Mouse (Mus musculus) erythroblast, adult 5-6 weeks (primary cell): ENCODE data around the gene Spata2. TPM values are rescaled to one million over a fixed set of nuclear protein-coding genes. Genes with fewer than 3 reads are reported as not detected.

ENCODE experiments used
- ATAC-seq: replicated peaks from 2 replicates; pipeline ENCODE4 v1.8.0; 2016; ENCODE audit warnings: moderate number of reproducible peaks, mild to moderate bottlenecking, moderate TSS enrichment, inconsistent platforms; ENCODE audit not compliant: poor library complexity, low FRiP score, severe bottlenecking
- total RNA-seq, 2 experiments: library from RNA; stranded (forward) in 1 of 2; stranded (reverse) in 1 of 2; fragments of 150-400 nt in 1 of 2; fragments of 200-764, 138-1000 nt in 1 of 2; gene quantifications; 2 replicates each; pipeline versions ENCODE4 v1.2.3 to v1.2.4; 2015 to 2017; ENCODE audit warnings: low replicate concordance in 2 of 2

Gene Spata2
- total RNA-seq, 2 experiments from 2014 or later: 6.1 to 7.6 TPM

DNA sequence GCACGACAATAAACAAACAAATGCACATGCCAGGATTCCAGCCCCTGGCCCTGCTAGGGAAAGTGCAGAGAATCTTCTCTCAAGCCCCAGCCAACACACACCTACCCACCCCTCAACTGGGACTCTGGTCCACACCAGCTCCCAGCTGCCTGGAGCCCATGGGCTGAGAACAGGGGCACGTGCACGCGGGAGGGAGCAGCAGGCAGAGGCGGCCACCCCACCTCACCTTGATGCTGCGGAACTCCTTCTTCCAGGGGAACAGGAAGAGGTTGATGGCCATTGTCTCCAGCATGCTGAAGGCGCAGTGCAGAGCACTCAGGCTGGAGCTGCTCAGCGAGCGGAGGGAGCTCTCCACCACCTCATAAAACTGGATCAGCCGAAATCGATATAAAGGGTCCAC lies 7.8 kb downstream of the Spata2 start:
- ATAC-seq: no peak

DNA sequence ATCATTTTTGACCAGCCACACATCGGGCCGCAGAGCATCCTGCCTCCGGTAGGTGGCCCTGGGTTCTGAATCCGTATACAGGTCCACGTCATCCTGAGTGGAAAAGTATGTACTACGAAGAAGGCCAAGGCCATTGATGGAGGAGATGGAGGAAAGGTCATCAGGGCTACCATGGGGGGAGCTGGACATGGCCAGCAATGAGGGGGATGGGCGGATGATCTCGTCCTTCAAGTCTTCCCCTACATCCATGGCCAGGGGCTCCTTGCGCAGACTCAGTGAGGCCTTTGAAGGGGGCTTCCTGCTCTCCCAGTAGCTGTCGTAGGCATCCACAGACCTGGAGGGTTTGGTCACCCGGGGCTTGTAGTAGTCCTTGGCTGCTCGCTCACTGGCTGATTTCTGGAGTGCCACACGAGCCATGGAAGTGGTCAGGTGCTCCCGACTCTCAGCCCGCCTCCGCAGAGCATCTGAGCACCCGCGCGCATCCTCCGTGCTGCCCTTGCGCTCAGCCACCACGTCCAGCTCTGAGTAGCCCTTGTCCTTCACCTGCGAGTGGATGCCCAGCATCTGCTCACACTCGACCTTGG lies 8.8 kb downstream of the Spata2 start:
- ATAC-seq: no peak

DNA sequence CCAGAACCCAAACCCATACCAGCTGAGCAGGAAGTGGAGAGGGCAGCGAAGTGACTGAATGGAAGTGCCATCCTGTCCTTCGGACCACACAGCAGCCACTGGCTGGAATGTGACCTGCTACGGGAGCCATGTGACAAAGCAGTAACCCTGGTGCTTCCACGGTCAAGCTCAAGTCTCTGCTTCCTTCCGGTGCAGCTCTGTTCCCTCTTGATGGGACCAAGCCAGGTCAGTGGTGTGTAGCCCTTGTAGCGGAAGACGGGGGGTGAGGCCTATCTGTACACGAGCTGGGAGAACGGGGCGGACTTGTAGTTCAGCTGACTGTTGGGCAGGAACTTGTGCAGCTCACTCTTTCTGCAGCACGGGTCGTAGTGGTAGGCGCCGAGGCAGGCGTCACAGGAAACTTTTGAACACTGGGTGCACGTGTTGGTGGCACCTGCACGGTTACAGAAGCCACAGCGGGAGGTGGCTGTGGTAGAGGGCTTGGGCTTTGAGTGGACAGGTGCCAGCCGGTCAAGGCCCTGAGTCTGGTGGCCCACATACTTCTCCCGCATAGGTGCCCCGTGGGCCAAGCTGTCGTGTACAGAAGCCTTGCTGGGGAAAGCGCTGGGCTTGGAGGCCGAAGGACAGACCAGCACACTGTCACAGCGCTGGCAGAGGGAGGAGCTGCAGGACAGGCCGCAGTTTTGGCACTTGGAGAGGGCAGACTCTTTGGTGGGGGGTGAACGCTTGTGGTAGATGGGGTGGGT lies 9.4 kb downstream of the Spata2 start:
- no peak for ATAC-seq

DNA sequence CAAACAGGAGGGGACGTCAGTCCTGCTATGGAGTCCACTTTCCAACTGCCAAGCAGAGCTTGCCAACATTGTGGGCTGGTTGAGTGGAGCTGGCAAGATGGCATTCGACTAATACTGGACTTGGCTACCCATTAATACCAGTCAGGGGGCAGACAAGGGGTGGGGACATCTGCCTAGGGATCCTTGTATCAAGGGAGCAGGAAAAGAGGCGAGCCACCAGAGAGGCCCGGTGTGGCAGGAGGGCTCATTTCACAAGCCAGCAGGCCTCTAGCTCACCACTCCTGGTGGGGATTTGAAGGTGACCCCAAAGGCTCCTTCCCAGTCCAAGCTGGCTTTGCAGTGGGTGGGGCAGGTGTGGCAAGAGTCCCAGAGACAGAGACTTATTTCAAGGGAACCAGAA lies 10.0 kb downstream of the Spata2 start:
- no peak for ATAC-seq

DNA sequence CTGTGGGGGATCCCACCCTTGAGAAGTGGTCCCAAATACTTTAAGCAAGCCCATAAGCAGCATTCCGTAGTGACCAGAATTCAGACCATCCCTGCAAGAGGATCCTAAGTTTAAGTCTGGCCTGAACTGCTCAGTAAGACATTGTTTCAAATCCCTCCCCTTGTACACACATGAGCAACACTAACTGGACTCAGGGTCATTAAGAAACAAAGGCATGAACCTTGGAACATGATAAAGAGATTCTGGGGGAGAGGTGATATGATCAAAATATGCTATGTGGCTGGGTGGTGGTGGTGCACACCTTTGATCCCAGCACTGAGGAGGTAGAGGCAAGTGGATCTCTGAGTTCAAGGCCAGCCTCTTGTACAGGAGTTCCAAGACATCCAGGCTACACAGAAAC lies 13.2 kb downstream of the Spata2 start:
- no peak for ATAC-seq

DNA sequence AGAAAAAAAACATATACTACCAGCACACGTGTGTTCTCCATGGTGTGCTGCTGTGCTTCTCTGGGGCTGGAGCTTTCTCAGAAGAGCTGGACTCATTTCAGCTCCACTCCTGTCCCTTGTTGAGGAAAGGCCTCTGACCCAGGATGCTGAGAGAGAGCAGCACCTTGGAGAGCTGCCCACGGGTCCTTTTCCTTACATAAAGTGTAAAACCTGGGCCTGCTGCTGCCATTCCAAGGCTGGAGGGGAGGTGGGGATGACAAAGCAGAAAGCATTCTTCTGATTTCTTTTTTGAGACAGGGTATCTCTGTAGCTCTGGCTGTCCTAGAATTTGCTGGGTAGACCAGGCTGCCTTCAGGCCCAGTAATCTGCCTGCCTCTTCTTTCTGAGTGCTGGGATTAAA lies 14.6 kb downstream of the Spata2 start:
- no peak for ATAC-seq

DNA sequence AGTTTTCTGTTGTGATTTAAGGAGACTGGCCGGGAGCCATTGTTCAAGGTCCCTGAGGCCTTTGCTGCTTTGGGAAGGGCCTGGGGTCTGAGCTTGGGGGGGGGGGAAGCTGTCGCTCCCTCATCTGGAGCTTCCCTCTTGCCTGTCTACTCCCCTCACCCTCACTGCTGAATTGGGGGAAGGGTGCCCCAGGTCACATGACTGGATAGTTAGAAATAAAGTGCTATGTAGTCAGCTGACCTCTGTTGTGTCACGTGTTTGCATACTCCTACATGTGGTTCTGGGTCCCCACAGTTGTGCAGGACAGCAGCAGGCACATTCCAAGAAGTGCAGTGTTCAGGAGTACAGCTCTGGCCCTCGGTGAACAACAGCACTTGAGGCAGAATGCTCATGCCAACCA lies 15.9 kb downstream of the Spata2 start:
- no peak for ATAC-seq

DNA sequence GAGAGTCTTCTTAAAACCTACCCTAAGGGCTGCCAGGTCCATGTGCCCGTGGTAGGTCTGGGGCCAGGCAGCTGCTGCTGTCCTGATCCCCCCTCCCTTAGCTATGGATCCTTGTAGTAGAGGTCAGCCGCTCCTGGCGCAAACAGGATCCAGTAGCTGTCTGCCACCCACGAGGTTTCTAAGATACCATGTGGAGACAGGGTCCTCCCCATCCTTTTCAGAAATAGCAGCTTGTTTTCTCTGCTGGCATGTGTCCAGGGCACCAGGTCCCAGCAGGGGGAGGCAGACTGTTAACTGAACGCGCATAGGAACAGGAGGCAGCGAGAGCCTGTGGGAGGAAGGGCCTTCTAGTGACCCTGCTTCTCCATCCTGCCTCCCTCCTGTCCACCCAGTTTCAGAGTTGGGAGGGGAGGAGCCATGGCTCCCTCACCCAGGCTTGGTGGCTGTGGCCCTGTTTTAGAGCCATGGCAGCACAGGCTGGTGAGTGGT lies 16.4 kb downstream of the Spata2 start:
- ATAC-seq: 0 out of 2 replicates have a peak, but pooled peaks have one; percentile 15

DNA sequence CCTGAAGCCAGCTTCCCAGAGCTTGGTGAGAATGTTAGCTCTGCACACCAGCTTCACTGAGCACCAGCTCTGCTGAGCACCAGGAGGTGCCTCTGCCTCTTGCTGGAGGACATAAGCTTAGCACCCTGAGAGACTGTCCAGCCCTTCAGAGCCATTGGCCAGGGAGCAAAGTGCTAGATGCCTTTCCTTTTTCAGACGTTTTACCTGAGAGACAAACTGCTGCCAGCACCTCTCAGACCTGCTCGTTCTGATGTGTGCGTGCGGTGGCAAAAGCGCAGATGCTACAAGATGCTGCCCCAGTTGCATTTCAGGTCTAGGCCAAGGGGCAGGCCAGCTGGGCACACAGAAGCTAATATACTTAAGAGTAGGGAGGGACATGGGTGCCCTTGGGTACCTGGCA lies 17.1 kb downstream of the Spata2 start:
- ATAC-seq: no peak

DNA sequence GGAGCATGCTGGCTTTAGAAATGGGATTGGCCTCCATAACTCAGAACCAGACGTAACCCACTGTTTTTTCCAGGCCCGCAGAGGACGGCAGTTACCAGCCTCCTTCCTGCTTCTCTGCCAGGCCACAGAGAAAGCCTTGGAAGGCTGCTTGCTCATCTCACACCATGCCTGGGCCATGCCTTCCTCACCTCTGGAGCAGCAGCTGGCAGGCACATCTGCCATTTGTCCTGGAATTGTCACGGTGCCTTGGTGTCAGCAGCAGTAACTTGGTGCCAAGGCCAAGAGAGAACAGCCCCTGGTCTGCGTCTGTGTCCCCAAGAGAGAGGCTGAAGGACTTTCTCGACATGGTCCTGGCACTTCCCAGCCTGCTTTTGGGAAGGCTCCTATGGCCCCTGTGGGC lies 18.5 kb downstream of the Spata2 start:
- no peak for ATAC-seq

DNA sequence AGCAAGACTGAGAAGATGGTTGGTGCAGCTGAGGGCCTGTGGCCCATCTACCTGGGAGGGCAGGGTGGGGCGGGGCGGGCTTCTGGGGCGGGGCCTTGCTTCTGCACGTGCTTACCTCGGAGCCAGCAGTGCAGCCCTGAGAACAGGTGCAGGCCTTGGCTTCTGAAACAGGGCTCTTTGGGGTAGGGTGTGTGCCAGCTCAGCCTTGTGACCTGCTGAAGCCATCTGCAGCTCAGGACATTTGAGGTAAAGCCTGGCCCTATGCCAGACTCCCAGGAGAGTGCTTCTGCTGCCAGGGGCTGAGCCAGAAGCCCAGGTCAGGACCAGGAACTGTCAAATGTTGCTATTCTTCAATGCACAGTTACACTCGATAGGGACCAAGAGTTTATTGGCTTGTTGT lies 21.1 kb downstream of the Spata2 start:
- no peak for ATAC-seq

DNA sequence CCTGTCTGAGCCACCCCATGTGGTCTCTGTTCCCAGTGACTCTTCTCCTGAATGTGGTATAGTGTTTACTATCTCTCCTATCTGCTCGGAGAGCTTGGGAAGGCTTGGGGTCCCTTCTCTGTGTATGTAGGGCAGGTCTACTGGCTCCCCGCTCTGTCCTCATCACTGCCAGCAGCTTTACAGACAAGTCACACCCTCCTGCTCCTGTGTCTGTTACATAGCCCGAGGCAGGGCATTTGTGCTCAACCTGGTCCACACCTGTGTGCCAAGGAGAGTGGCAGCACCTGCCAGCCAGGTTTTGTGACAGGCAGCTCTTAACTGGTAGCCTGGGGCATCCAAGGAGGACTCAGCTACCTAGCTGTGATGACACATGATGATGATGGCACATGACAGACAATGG lies 22.1 kb downstream of the Spata2 start:
- ATAC-seq: no peak

DNA sequence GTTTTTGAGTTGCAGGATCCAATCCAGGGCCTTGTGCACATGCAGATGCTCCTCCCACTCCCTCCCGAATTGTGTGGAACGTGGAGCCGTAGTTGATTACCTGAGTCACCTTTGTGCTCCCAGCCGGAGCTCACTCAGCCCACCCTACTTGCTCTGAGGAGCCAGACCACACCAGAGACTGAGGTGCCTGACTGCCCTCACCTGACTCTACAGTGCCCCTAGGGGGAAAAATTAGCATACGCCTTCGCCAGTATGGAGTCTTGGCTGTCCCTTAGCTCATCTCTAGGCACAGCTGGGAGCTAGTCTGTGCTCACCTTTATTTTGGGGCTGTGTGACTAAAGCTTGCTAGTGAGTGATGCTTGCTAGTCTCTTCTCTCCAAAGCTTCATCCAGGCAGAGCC lies 24.2 kb downstream of the Spata2 start:
- 0 out of 2 replicates have a peak, but pooled peaks have one; percentile 56 for ATAC-seq

DNA sequence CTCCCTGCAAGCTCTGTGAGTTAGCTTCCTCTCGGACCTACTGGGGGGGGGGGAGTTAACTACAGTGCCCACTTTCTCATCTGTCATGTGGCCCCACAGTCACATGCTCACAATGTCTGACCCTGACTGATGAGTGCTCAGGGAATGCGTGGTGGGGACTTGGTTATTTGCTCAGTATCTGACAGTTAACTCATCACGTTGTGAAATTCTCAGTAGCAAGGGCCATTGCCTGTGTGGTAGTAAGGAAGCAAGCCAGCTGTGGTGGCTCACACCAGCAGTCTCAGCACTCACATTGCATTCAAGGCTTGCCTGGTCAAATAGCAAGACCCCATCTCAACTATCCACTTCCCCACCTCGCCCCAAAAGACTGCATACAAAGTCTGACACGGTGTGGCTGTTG lies 25.5 kb downstream of the Spata2 start:
- ATAC-seq: no peak

DNA sequence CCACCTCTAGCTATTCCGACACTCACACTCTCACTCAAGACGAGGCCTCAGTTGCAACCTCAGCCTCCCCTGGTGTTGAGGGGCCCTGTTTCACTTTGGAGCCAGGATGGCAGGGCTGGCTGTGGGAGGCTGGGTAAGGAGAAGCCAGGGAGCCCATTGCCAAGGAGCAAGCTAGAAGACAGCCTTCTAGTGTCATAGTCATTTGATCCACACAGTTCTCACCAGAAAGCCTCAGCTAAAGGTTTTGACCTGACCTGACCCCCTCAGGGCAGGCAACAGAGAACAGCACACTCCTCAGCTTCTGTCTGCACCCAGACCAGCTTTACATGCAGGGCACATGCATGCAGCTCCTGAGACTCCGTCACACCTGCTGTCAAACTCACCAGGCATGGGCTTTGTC lies 26.7 kb downstream of the Spata2 start:
- no peak for ATAC-seq

DNA sequence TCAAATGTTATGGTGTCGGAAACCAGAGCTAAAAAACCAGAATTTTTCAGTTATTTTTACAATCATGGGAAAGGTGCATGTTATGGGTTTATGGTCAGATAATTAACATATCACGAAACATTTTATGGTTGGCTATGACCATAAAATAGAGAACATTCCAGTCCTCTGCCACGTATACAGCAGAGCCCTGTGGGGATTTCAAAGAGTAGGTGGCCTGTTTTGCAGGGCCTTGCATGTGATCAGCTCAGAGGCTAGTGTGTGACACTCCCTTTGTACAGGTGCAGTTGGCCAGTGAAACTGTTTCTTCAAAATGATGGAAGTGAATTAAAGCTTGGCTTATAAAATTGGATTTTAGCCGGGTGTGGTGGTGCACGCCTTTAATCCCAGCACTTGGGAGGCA lies 28.9 kb downstream of the Spata2 start:
- ATAC-seq: no peak

DNA sequence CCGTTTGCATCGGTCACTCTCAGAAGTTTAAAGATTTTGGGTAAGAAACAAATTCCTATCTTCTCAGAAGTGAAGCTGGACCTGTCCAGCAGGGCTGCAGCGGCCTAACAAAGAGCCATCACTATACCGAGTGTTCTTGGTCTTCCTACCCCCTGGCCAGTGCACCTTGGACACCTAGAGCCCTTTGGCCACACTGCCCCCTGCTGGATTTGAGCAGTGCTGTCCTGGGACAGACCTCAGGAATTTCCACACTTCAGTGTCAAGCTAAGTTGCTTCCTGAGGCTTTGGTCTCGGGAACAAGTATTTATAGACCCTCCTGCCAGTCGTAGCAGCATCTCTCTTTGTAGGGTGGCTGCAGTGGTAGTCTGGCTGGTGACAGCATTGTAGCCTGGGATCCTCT lies 29.7 kb downstream of the Spata2 start:
- peak; percentile 82 for ATAC-seq

DNA sequence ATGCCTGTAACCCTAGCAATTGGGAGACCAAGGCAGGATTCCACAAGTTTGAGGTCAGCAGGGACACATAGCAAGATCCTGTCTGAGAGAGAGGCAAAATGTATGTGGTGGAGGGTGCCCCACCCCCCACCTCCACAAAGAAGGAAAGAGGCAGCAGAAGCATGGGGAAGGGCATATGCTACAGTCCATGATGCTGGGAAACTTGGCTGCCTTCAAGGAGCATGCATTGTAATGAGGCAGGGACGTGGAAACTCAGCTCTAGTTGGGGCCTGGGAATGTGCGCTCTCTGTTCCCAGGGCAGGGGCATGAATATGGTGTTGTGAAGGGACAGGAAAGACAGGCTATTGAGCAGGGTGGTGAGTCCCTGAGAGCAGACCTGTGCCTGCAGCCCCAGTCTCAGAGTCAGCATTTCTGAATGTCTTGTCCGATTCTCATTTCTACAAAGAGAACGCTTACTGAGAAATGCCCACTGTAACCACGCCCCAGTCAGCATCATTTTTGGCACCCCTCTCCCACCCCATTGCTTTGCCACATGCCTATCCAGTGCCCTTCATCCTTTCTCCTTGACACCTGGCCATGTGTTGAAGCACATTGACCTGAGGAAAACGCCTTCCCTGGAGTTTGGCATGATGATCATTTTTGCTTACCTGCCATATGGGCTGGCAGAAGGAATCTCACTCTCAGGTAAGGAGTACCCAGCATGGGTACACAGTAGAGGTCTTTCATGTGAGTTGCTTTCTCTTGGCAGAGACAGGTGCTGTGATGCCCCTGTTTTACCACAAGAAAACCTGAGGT lies 33.4 kb downstream of the Spata2 start:
- ATAC-seq: no peak

DNA sequence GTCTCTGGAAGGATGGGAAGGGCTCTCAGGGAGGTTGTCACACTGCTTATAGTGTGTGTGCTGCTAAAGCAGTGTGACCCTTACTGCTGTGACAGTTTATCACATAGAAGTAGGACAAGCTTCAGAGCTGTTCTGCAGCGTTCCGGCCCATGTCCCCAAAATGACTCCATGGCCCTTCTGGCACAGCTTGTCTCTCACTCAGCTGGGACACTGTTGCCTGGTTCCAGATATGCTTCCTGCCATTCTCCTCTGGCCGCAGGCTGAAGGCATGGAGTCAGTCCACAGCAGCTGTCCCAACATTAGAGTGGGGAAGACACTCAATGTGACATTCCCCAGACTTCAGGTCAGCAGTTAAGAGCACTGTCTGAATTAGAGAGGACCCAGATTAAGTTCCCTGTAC lies 34.1 kb downstream of the Spata2 start:
- no peak for ATAC-seq

DNA sequence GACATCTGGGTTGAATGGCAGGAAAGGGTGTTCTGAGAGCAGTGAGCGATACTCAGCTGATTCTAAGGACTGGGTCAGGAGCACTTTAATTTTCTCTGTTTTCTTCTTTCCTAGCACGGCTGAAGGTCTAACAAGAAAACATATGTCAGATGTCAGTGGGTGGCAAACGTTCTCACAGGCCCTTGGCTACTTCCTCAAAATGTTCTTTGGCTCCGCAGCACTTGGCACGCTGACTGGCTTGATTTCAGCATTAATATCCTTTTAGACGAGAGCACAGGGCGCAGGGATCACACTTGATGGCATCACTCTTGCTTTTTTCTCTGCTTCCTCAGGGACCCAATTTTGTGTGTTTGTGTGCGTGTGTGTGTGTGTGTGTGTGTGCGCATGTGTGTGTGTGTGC lies 35.5 kb downstream of the Spata2 start:
- no peak for ATAC-seq
